Mouse (Mus musculus) CH12.LX (cell line): ENCODE results near the gene Espn. TPM values are rescaled to one million over a fixed set of nuclear protein-coding genes. Genes with fewer than 3 reads are reported as not detected.

ENCODE experiments used
- DNase-seq: peaks from one replicate; pipeline ENCODE4 v3.0.0-alpha.2; 2013; ENCODE audit errors: extremely low read depth
- H3K27ac ChIP-seq: 2 replicates; pipeline ENCODE4 v1.5.1; 2012; ENCODE audit warnings: low read depth, mild to moderate bottlenecking, control low read depth, moderate library complexity; ENCODE audit not compliant: insufficient read depth
- H3K27me3 ChIP-seq: replicated peaks from 2 replicates; pipeline ENCODE3; 2012; ENCODE audit warnings: inconsistent platforms
- H3K36me3 ChIP-seq, 2 experiments: replicated peaks in 1 of 2; 2 replicates each; pipeline versions ENCODE3 to v1.6.1; 2012; ENCODE audit warnings: inconsistent platforms in 1 of 2, low read length in 1 of 2, mild to moderate bottlenecking in 1 of 2, mixed read lengths in 1 of 2, moderate library complexity in 1 of 2; ENCODE audit not compliant: control insufficient read depth in 1 of 2, insufficient read depth in 1 of 2
- H3K4me1 ChIP-seq, 2 experiments: 2 replicates each; pipeline ENCODE4 v1.6.1; 2012; ENCODE audit warnings: inconsistent platforms in 1 of 2, moderate library complexity in 1 of 2; ENCODE audit not compliant: insufficient read depth in 2 of 2, control insufficient read depth in 1 of 2
- H3K4me2 ChIP-seq: 2 replicates; pipeline ENCODE4 v1.6.1; 2012; ENCODE audit warnings: low read depth, mild to moderate bottlenecking, control low read depth; ENCODE audit not compliant: poor library complexity, insufficient read depth, severe bottlenecking
- H3K4me3 ChIP-seq, 3 experiments: fragments of 150-350 bp in 1 of 3; sonication (generic) in 1 of 3; replicated peaks in 1 of 3; 2 replicates each; pipeline versions ENCODE3 to v1.5.1; 2011 to 2012; ENCODE audit warnings: low read depth in 2 of 3, low read length in 2 of 3, mild to moderate bottlenecking in 2 of 3, moderate library complexity in 2 of 3, control low read depth in 1 of 3, improper control_type of control experiment in 1 of 3, inconsistent platforms in 1 of 3, mixed read lengths in 1 of 3; ENCODE audit not compliant: poor library complexity in 1 of 3
- H3K79me2 ChIP-seq: replicated peaks from 2 replicates; pipeline ENCODE4 v1.6.1; 2012; ENCODE audit warnings: mild to moderate bottlenecking, moderate library complexity; ENCODE audit not compliant: control insufficient read depth, poor library complexity, insufficient read depth, severe bottlenecking; ENCODE audit errors: extremely low read depth
- H3K9ac ChIP-seq: 2 replicates; pipeline ENCODE4 v1.6.1; 2012; ENCODE audit warnings: low read depth, mild to moderate bottlenecking, control low read depth, moderate library complexity; ENCODE audit not compliant: insufficient read depth
- H3K9me3 ChIP-seq: replicated peaks from 2 replicates; pipeline ENCODE3; 2012; ENCODE audit warnings: low read length, inconsistent platforms, mixed read lengths
- BHLHE40 ChIP-seq: IDR thresholded peaks from 2 replicates; pipeline ENCODE4 v1.6.1; 2011; ENCODE audit warnings: mild to moderate bottlenecking, low read depth, low read length, improper control_type of control experiment
- CHD1 ChIP-seq: IDR thresholded peaks from 2 replicates; pipeline ENCODE4 v1.6.1; 2012; ENCODE audit warnings: low read depth, low read length, improper control_type of control experiment, inconsistent platforms
- CHD2 ChIP-seq: IDR thresholded peaks from 2 replicates; pipeline ENCODE4 v1.6.1; 2011; ENCODE audit warnings: low read length, improper control_type of control experiment
- CTCF ChIP-seq, 2 experiments: IDR thresholded peaks in 1 of 2; conservative IDR thresholded peaks in 1 of 2; 2 replicates each; pipeline ENCODE4 v1.5.1; 2011 to 2012; ENCODE audit warnings: low read depth in 2 of 2, low read length in 2 of 2, improper control_type of control experiment in 1 of 2, inconsistent platforms in 1 of 2, mild to moderate bottlenecking in 1 of 2, moderate library complexity in 1 of 2
- E2F4 ChIP-seq: IDR thresholded peaks from 2 replicates; pipeline ENCODE4 v1.6.1; 2011; ENCODE audit warnings: low read depth, low read length, improper control_type of control experiment; ENCODE audit not compliant: insufficient replicate concordance
- ELF1 ChIP-seq: IDR thresholded peaks from 2 replicates; pipeline ENCODE4 v1.6.1; 2014; ENCODE audit warnings: low read depth, mild to moderate bottlenecking, inconsistent platforms, low read length, improper control_type of control experiment
- EP300 ChIP-seq: IDR thresholded peaks from 2 replicates; pipeline ENCODE4 v1.6.1; 2011; ENCODE audit warnings: low read length, improper control_type of control experiment
- ETS1 ChIP-seq: conservative IDR thresholded peaks from 2 replicates; pipeline ENCODE4 v1.6.1; 2012; ENCODE audit warnings: low read depth, mild to moderate bottlenecking, inconsistent platforms, low read length, improper control_type of control experiment, moderate library complexity
- GABPA ChIP-seq: IDR thresholded peaks from 2 replicates; pipeline ENCODE4 v1.6.1; 2012; ENCODE audit warnings: low read depth, low read length, improper control_type of control experiment, inconsistent platforms; ENCODE audit not compliant: insufficient replicate concordance
- HCFC1 ChIP-seq: IDR thresholded peaks from 2 replicates; pipeline ENCODE4 v1.6.1; 2012; ENCODE audit warnings: low read depth, mild to moderate bottlenecking, inconsistent platforms, low read length, improper control_type of control experiment
- IRF4 ChIP-seq: IDR thresholded peaks from 2 replicates; pipeline ENCODE4 v1.6.1; 2014; ENCODE audit warnings: low read depth, mild to moderate bottlenecking, inconsistent platforms, low read length, improper control_type of control experiment
- JUN ChIP-seq: IDR thresholded peaks from 2 replicates; pipeline ENCODE4 v1.6.1; 2011; ENCODE audit warnings: low read depth, mild to moderate bottlenecking, low read length, improper control_type of control experiment, moderate library complexity; ENCODE audit not compliant: insufficient read depth
- JUND ChIP-seq: conservative IDR thresholded peaks from 2 replicates; pipeline ENCODE4 v1.6.1; 2011; ENCODE audit warnings: low read depth, low read length, improper control_type of control experiment
- KAT2A ChIP-seq: IDR thresholded peaks from 2 replicates; pipeline ENCODE4 v1.6.1; 2012; ENCODE audit warnings: low read length, improper control_type of control experiment, inconsistent platforms; ENCODE audit not compliant: insufficient replicate concordance
- MAFK ChIP-seq: IDR thresholded peaks from 2 replicates; pipeline ENCODE4 v1.6.1; 2011; ENCODE audit warnings: low read length, improper control_type of control experiment; ENCODE audit not compliant: insufficient replicate concordance
- MAX ChIP-seq: IDR thresholded peaks from 2 replicates; pipeline ENCODE4 v1.6.1; 2011; ENCODE audit warnings: low read length, improper control_type of control experiment
- MAZ ChIP-seq: IDR thresholded peaks from 2 replicates; pipeline ENCODE4 v1.6.1; 2012; ENCODE audit warnings: low read depth, mild to moderate bottlenecking, inconsistent platforms, low read length, improper control_type of control experiment, moderate library complexity
- MEF2A ChIP-seq: IDR thresholded peaks from 2 replicates; pipeline ENCODE4 v1.6.1; 2014; ENCODE audit warnings: low read depth, mild to moderate bottlenecking, inconsistent platforms, low read length, improper control_type of control experiment, borderline replicate concordance
- MXI1 ChIP-seq: IDR thresholded peaks from 2 replicates; pipeline ENCODE4 v1.6.1; 2011; ENCODE audit warnings: mild to moderate bottlenecking, low read depth, low read length, improper control_type of control experiment
- MYC ChIP-seq: IDR thresholded peaks from 2 replicates; pipeline ENCODE4 v1.6.1; 2011; ENCODE audit warnings: low read depth, mild to moderate bottlenecking, improper control_type of control experiment, low read length
- NELFE ChIP-seq: IDR thresholded peaks from 2 replicates; pipeline ENCODE4 v1.6.1; 2011; ENCODE audit warnings: low read depth, low read length, improper control_type of control experiment
- NRF1 ChIP-seq: IDR thresholded peaks from 2 replicates; pipeline ENCODE4 v1.6.1; 2014; ENCODE audit warnings: low read depth, mild to moderate bottlenecking, inconsistent platforms, low read length, improper control_type of control experiment, moderate library complexity
- PAX5 ChIP-seq: IDR thresholded peaks from 2 replicates; pipeline ENCODE4 v1.6.1; 2012; ENCODE audit warnings: low read length, inconsistent platforms, mixed read lengths
- POLR2A ChIP-seq: IDR thresholded peaks from 2 replicates; pipeline ENCODE4 v1.6.1; 2011; ENCODE audit warnings: low read depth, mild to moderate bottlenecking, improper control_type of control experiment, low read length
- POLR2AphosphoS2 ChIP-seq: IDR thresholded peaks from 2 replicates; pipeline ENCODE4 v1.6.1; 2011; ENCODE audit warnings: low read depth, low read length, improper control_type of control experiment
- RAD21 ChIP-seq: IDR thresholded peaks from 2 replicates; pipeline ENCODE4 v1.6.1; 2011; ENCODE audit warnings: low read depth, mild to moderate bottlenecking, low read length, improper control_type of control experiment, moderate library complexity
- RCOR1 ChIP-seq: conservative IDR thresholded peaks from 2 replicates; pipeline ENCODE4 v1.6.1; 2012; ENCODE audit warnings: low read depth, mild to moderate bottlenecking, inconsistent platforms, low read length, improper control_type of control experiment
- SIN3A ChIP-seq: IDR thresholded peaks from 2 replicates; pipeline ENCODE4 v1.6.1; 2012; ENCODE audit warnings: low read length, improper control_type of control experiment, inconsistent platforms
- SMC3 ChIP-seq: IDR thresholded peaks from 2 replicates; pipeline ENCODE4 v1.6.1; 2011; ENCODE audit warnings: low read depth, low read length, improper control_type of control experiment
- TBP ChIP-seq: conservative IDR thresholded peaks from 2 replicates; pipeline ENCODE4 v1.6.1; 2011; ENCODE audit warnings: low read depth, low read length, improper control_type of control experiment
- TCF12 ChIP-seq: IDR thresholded peaks from 2 replicates; pipeline ENCODE4 v1.6.1; 2014; ENCODE audit warnings: low read depth, mild to moderate bottlenecking, inconsistent platforms, low read length, improper control_type of control experiment
- UBTF ChIP-seq: IDR thresholded peaks from 2 replicates; pipeline ENCODE4 v1.6.1; 2012; ENCODE audit warnings: low read depth, mild to moderate bottlenecking, inconsistent platforms, low read length, improper control_type of control experiment, moderate library complexity
- USF1 ChIP-seq: IDR thresholded peaks from 2 replicates; pipeline ENCODE4 v1.6.1; 2014; ENCODE audit warnings: low read depth, mild to moderate bottlenecking, inconsistent platforms, low read length, improper control_type of control experiment
- USF2 ChIP-seq: conservative IDR thresholded peaks from 2 replicates; pipeline ENCODE4 v1.6.1; 2011; ENCODE audit warnings: low read depth, low read length, improper control_type of control experiment
- ZC3H11A ChIP-seq: IDR thresholded peaks from 2 replicates; pipeline ENCODE4 v1.6.1; 2012; ENCODE audit warnings: low read depth, mild to moderate bottlenecking, inconsistent platforms, low read length, improper control_type of control experiment
- ZKSCAN1 ChIP-seq: IDR thresholded peaks from 2 replicates; pipeline ENCODE4 v1.6.1; 2012; ENCODE audit warnings: low read depth, inconsistent platforms, low read length, improper control_type of control experiment, borderline replicate concordance
- ZMIZ1 ChIP-seq: IDR thresholded peaks from 2 replicates; pipeline ENCODE4 v1.6.1; 2012; ENCODE audit warnings: low read depth, mild to moderate bottlenecking, inconsistent platforms, low read length, improper control_type of control experiment
- ZNF384 ChIP-seq: IDR thresholded peaks from 2 replicates; pipeline ENCODE4 v1.6.1; 2012; ENCODE audit warnings: low read depth, low read length, improper control_type of control experiment, inconsistent platforms
- dilution Hi-C: fragments of 300-500 bp; cut with MboI; formaldehyde crosslinking; loops from 2 replicates; pipeline ENCODE4 v1.14.3; 2020; ENCODE audit warnings: low sequenced_read_pairs; ENCODE audit not compliant: extremely low pct_unique_long_range_greater_than_20kb, extremely low pct_ligation_motif_present
- in situ Hi-C: fragments of 300-500 bp; cut with MboI; formaldehyde crosslinking; loops from 3 replicates; pipeline ENCODE4 v1.14.3; 2019; ENCODE audit warnings: low sequenced_read_pairs, low pct_ligation_motif_present, low pct_unique_long_range_greater_than_20kb, mixed read lengths
- polyA plus RNA-seq: library from polyadenylated mRNA; unstranded; fragments of >175 nt; gene quantifications from 2 replicates; pipeline ENCODE4 v1.2.1, GENCODE M21; 2012; ENCODE audit warnings: low read depth; ENCODE audit not compliant: insufficient read length
- total RNA-seq, 2 experiments: library from RNA; depleted of rRNA; stranded (reverse); fragments of 300-350 nt in 1 of 2; fragments of >200 nt in 1 of 2; gene quantifications; 2 replicates each; pipeline ENCODE4 v1.2.3; 2012 to 2014

The Espn gene
- total and polyA plus RNA-seq, 3 experiments: 0.25 TPM; not detected in 2

DNA sequence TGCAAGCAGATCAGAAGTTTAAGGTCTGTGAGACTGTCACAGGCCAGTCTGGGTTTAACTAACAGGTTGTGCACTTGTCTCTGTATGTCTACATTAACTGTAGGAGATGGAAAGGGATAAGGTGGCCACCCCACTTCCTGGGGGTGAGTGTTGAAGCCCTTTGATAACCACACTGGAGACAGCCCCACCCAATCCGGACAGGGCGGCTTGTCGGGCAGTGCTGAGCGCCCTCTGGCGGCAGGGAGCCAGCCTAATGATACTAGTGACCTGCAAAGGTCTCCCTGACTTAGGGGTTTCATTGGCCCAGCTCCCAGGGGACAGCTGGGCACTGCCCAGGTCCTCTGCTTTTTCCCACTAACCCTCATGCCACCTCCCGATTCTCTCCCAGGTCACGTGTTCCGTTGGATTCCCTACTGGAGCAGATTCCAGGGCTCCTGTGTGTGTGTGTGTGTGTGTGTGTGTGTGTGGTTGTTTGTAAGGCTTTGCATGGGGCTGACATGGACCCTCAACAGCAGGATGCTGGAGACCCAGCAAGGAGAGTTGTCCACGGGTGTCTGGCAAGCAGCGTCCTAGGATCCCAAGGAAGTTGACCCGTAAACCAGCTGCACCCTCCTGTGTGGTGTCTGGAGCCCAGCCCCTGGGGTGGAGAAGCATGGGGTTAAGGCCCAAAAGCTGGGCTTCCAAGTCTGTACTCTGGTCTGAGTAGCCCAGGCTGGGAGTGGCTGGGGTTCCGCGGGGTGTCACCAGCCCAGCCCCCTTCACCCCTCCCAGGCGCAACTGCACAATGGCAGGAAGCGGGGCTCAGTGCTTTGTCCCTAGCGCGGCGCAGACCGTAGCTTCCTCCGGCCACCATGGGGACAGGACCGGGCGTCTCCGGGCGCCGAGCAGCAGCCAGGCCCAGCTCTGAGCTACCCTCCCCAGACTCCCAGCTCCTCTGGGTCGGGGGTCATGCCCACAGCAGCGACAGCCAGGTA lies 55.9 kb downstream of the Espn start:
- Histone ChIP-seq H3K27me3 (peaks cover 76% of the 10 kb centered on the region), H3K27ac (no peak overlapping the region), H3K4me3 (no peak overlapping the region), H3K4me2 (no peak overlapping the region), H3K36me3 (no peaks in the 10 kb centered on the region), H3K4me1 (peaks cover 10 to 13% of the 10 kb centered on the region in 2 experiments), H3K9ac (no peak overlapping the region), H3K79me2 (no peaks in the 10 kb centered on the region), H3K9me3 (no peaks in the 10 kb centered on the region)
- TF ChIP-seq RCOR1: no peak
- TF ChIP-seq HCFC1: no peak
- peak; percentile 26; the same call in 1 of the 2 replicates for TF ChIP-seq IRF4
- TF ChIP-seq CHD2: no peak
- no peak for TF ChIP-seq KAT2A
- no peak for TF ChIP-seq ZNF384
- no peak for TF ChIP-seq JUND
- TF ChIP-seq BHLHE40: no peak
- no peak for TF ChIP-seq MAFK
- no peak for TF ChIP-seq EP300
- TF ChIP-seq ELF1: peak; percentile 34; the same call in 1 of the 2 replicates
- TF ChIP-seq SIN3A: no peak
- TF ChIP-seq CTCF (conservative IDR thresholded peaks at IDR 0.05 in 1 of 2, IDR thresholded peaks at IDR 0.05 in 1 of 2; ENCODE audit: low read depth in 2 of 2, low read length in 2 of 2): peak; percentile 52 to 92
- no peak for TF ChIP-seq CHD1
- TF ChIP-seq POLR2A: no peak
- TF ChIP-seq ZMIZ1: no peak
- TF ChIP-seq MXI1: no peak
- TF ChIP-seq NRF1: no peak
- no peak for TF ChIP-seq ZKSCAN1
- no peak for TF ChIP-seq TBP
- peak; percentile 78 for TF ChIP-seq RAD21
- no peak for TF ChIP-seq JUN
- TF ChIP-seq UBTF: no peak
- no peak for TF ChIP-seq PAX5
- no peak for TF ChIP-seq POLR2AphosphoS2
- TF ChIP-seq SMC3: peak; percentile 93
- no peak for TF ChIP-seq USF2
- peak; percentile 35; the same call in 1 of the 2 replicates for TF ChIP-seq ZC3H11A
- TF ChIP-seq USF1: no peak
- TF ChIP-seq GABPA: no peak
- TF ChIP-seq MYC: no peak
- TF ChIP-seq TCF12: 0 out of 2 replicates have a peak, but pooled peaks have one; percentile 24
- TF ChIP-seq NELFE: no peak
- no peak for TF ChIP-seq MAZ
- no peak for TF ChIP-seq MEF2A
- no peak for TF ChIP-seq MAX
- no peak for TF ChIP-seq E2F4
- TF ChIP-seq ETS1: no peak
- peak; percentile 50 for DNase-seq
- dilution Hi-C loops (no loop called here), in situ Hi-C loops (loop anchor here (5.0 kb wide), 1 partner anchor 119 kb away; no protein-coding TSS in a partner anchor)
